Mouse (Mus musculus) midbrain, embryonic 14.5 days (tissue): ENCODE measurements at regions not wholly inside any gene's neighbourhood (a gene's known extent, or its start where the extent isn't known, plus 50 kb on each side); places are given as distances from the start of the nearest gene placed in this dataset.

Experiments used
- ATAC-seq: fragments of 200-750 bp; cut with Nextera tagmentation; 2 replicates; pipeline ENCODE4 v1.8.0; 2017; ENCODE audit warnings: moderate number of reproducible peaks, moderate library complexity; ENCODE audit not compliant: low FRiP score, low TSS enrichment
- DNase-seq: peaks from one replicate; pipeline ENCODE4 v3.0.0-alpha.2; 2015
- H3K27ac ChIP-seq: fragments of 300-500 bp; sonication (generic); replicated peaks from 2 replicates; pipeline ENCODE4 v1.5.1; 2014; ENCODE audit warnings: mild to moderate bottlenecking, low read depth, low read length, moderate library complexity
- H3K27me3 ChIP-seq: fragments of 300-500 bp; sonication (generic); 2 replicates; pipeline ENCODE4 v1.6.1; 2014; ENCODE audit warnings: low read length, control low read depth, mixed read lengths; ENCODE audit not compliant: control insufficient read depth, insufficient read depth
- H3K36me3 ChIP-seq: fragments of 300-500 bp; sonication (generic); 2 replicates; pipeline ENCODE4 v1.6.1; 2014; ENCODE audit warnings: low read length, control low read depth; ENCODE audit not compliant: control insufficient read depth, insufficient read depth
- H3K4me1 ChIP-seq: fragments of 300-500 bp; sonication (generic); 2 replicates; pipeline ENCODE4 v1.6.1; 2014; ENCODE audit warnings: mild to moderate bottlenecking, antibody characterized with exemption, low read length, control low read depth; ENCODE audit not compliant: control insufficient read depth, insufficient read depth
- H3K4me2 ChIP-seq: fragments of 300-500 bp; sonication (generic); 2 replicates; pipeline ENCODE4 v1.6.1; 2014; ENCODE audit warnings: mild to moderate bottlenecking, low read length, moderate library complexity
- H3K4me3 ChIP-seq: fragments of 300-500 bp; sonication (generic); replicated peaks from 2 replicates; pipeline ENCODE4 v1.5.1; 2014; ENCODE audit warnings: low read depth, low read length
- H3K9ac ChIP-seq: fragments of 300-500 bp; sonication (generic); replicated peaks from 2 replicates; pipeline ENCODE4 v1.6.1; 2014; ENCODE audit warnings: mild to moderate bottlenecking, low read length, moderate library complexity
- H3K9me3 ChIP-seq: fragments of 300-500 bp; sonication (generic); 2 replicates; pipeline ENCODE4 v1.6.1; 2016; ENCODE audit warnings: low read length, control low read depth, mixed read lengths; ENCODE audit not compliant: control insufficient read depth
- WGBS: fragments of 180-500 bp; shearing (Covaris S2); extraction: QIAGEN DNeasy Blood & Tissue Kit; methylation state at CpG from one replicate; pipeline ENCODE4 v1.1.7; 2014; 5-methylcytosine and 5-hydroxymethylcytosine counted together

GRCm38 (mm10) chrX:128585496-128586105 is 849.2 kb upstream of the Cldn34c4 start:
- H3K4me2 ChIP-seq: no peak overlapping the region
- H3K9me3 ChIP-seq: no peaks in the 10 kb centered on the region
- DNase-seq: no peak
- no peaks in the 10 kb centered on the region for H3K27me3 ChIP-seq
- H3K9ac ChIP-seq: no peak overlapping the region
- no peak overlapping the region for H3K27ac ChIP-seq
- H3K4me3 ChIP-seq: no peak overlapping the region
- WGBS: 85% methylated on average over 5 of the region's 5 CpGs
- no peak for ATAC-seq
- H3K36me3 ChIP-seq: no peaks in the 10 kb centered on the region
- H3K4me1 ChIP-seq: no peaks in the 10 kb centered on the region

GRCm38 (mm10) chrX:128577402-128577801 is 841.0 kb upstream of the Cldn34c4 start:
- no peaks in the 10 kb centered on the region for H3K9me3 ChIP-seq
- no peak overlapping the region for H3K4me3 ChIP-seq
- H3K27me3 ChIP-seq: no peaks in the 10 kb centered on the region
- WGBS: 22% methylated on average over 3 of the region's 3 CpGs
- no peaks in the 10 kb centered on the region for H3K4me1 ChIP-seq
- H3K36me3 ChIP-seq: no peaks in the 10 kb centered on the region
- ATAC-seq: no peak
- H3K27ac ChIP-seq: no peak overlapping the region
- H3K9ac ChIP-seq: no peak overlapping the region
- H3K4me2 ChIP-seq: no peak overlapping the region
- DNase-seq: peak; percentile 5

GRCm38 (mm10) chrX:128576269-128576871 is 840.0 kb upstream of the Cldn34c4 start:
- H3K4me3 ChIP-seq: no peak overlapping the region
- WGBS: 11% methylated on average over 5 of the region's 5 CpGs
- no peaks in the 10 kb centered on the region for H3K27me3 ChIP-seq
- H3K4me2 ChIP-seq: peak overlapping the region; percentile 25
- H3K9me3 ChIP-seq: no peaks in the 10 kb centered on the region
- H3K9ac ChIP-seq: no peak overlapping the region
- H3K27ac ChIP-seq: peak overlapping the region; percentile 55
- DNase-seq (peak; percentile 81), ATAC-seq (no peak)
- no peaks in the 10 kb centered on the region for H3K4me1 ChIP-seq
- no peaks in the 10 kb centered on the region for H3K36me3 ChIP-seq
